ENCODE assay signal across 11 mouse cellular contexts in the genomic region with DNA sequence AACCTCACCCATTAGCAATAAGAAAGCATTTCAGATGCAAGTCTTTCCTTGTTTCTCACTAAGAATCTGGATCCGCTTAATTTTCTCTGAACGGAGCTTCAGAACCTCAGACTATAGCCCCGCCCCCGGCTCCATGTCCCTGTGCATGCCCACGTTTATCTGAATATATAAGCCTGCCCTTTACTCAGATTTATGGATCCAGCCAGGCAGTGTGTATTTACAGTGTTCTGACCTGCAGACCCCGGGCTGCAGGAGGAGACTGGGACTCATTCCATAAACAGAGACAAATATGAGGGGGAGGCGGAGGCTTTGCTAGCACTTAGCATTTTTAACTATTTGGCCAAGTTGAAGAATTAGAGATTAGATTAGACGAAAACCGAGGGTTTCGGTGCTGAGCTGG.
DNase-seq lines count a peak whose midpoint lies in the region; ATAC-seq and TF ChIP-seq lines count a peak whose summit lies in the region.
"Had no signal": no experiment of that assay in that cellular context is flagged by ENCODE, and none has a peak within 500 bp of the region (broad histone marks: within the 10 kb centered on the region; RNA-seq: fewer than 3 reads in every experiment).

No protein-coding gene starts in this region.

- WGBS in heart, postnatal 0 days: 37% methylated on average over 10 of the region's 10 CpGs
- WGBS in intestine, embryonic 15.5 days: 11% methylated on average over 10 of the region's 10 CpGs
- 30% methylated on average over 10 of the region's 10 CpGs for WGBS in neural tube, embryonic 11.5 days

- H3K4me3 ChIP-seq in heart, postnatal 0 days (ENCODE audit: low read depth, low read length): no peak overlapping the region
- H3K4me3 ChIP-seq in intestine, embryonic 15.5 days (replicated peaks): no peak overlapping the region
- no peak overlapping the region for H3K4me3 ChIP-seq in neural tube, embryonic 11.5 days (ENCODE audit: low read depth, low read length)
- H3K4me3 ChIP-seq: midbrain, embryonic 10.5 days had no signal

- no peak overlapping the region for H3K27ac ChIP-seq in heart, postnatal 0 days (ENCODE audit: low read depth)
- H3K27ac ChIP-seq in intestine, embryonic 15.5 days: peak overlapping the region; percentile 77
- peak overlapping the region; percentile 89; the same call in 1 of the 2 replicates for H3K27ac ChIP-seq in neural tube, embryonic 11.5 days (ENCODE audit: low read depth, low read length)
- H3K27ac ChIP-seq: midbrain, embryonic 10.5 days had no signal

- H3K4me1 ChIP-seq in heart, postnatal 0 days (ENCODE audit: control insufficient read depth, insufficient read depth): no peaks in the 10 kb centered on the region
- H3K4me1 ChIP-seq in intestine, embryonic 15.5 days (replicated peaks): peaks cover 27% of the 10 kb centered on the region
- peaks cover 44% of the 10 kb centered on the region for H3K4me1 ChIP-seq in neural tube, embryonic 11.5 days (ENCODE audit: control insufficient read depth, insufficient read depth, low read length)

- peak overlapping the region; percentile 15; the same call in 1 of the 2 replicates for H3K4me2 ChIP-seq in heart, postnatal 0 days (ENCODE audit: low read depth, low read length)
- H3K4me2 ChIP-seq in intestine, embryonic 15.5 days (replicated peaks): peak overlapping the region; percentile 35
- no peak overlapping the region for H3K4me2 ChIP-seq in neural tube, embryonic 11.5 days (ENCODE audit: low read depth)

- H3K27me3 ChIP-seq in heart, postnatal 0 days (ENCODE audit: control insufficient read depth, insufficient read depth, low read length): no peaks in the 10 kb centered on the region
- H3K27me3 ChIP-seq in intestine, embryonic 15.5 days (replicated peaks): no peaks in the 10 kb centered on the region
- no peaks in the 10 kb centered on the region for H3K27me3 ChIP-seq in neural tube, embryonic 11.5 days (ENCODE audit: control insufficient read depth, insufficient read depth, low read length)

- TF ChIP-seq CTCF in heart, postnatal 0 days (IDR thresholded peaks at IDR 0.05; ENCODE audit: low read depth): no peak

- no peak for ATAC-seq in heart, postnatal 0 days (ENCODE audit: insufficient read depth, low read depth)
- peak; percentile 78 for ATAC-seq in intestine, embryonic 15.5 days
- peak; percentile 38 for ATAC-seq in neural tube, embryonic 11.5 days (ENCODE audit: insufficient read depth, low FRiP score, low TSS enrichment)
- ATAC-seq: forebrain, embryonic 14.5 days had no signal

- no peaks in the 10 kb centered on the region for H3K9me3 ChIP-seq in heart, postnatal 0 days (replicated peaks; ENCODE audit: control insufficient read depth, low read length)
- no peaks in the 10 kb centered on the region for H3K9me3 ChIP-seq in intestine, embryonic 15.5 days
- H3K9me3 ChIP-seq in neural tube, embryonic 11.5 days (ENCODE audit: control insufficient read depth, low read length): no peaks in the 10 kb centered on the region
- H3K9me3 ChIP-seq: midbrain, embryonic 10.5 days had no signal

- no peak for DNase-seq in heart, postnatal 0 days (ENCODE audit: low spot score)
- no peak for DNase-seq in heart, postnatal 25 days (ENCODE audit: low spot score)
- peak; percentile 76 for DNase-seq in embryo, embryonic 11 days
- DNase-seq in neural tube, embryonic 11.5 days (ENCODE audit: low spot score): peak; percentile 51
- no peak for DNase-seq in left cerebral cortex, adult 8-10 months (ENCODE audit: low spot score in 2 of 2)
- DNase-seq in left cerebral cortex, postnatal 4 days: no peak
- DNase-seq: heart, postnatal 4 days; thymus, postnatal 36 days had no signal

- H3K36me3 ChIP-seq in heart, postnatal 0 days (replicated peaks; ENCODE audit: control insufficient read depth, insufficient read depth, low read length): no peaks in the 10 kb centered on the region
- no peaks in the 10 kb centered on the region for H3K36me3 ChIP-seq in intestine, embryonic 15.5 days
- no peaks in the 10 kb centered on the region for H3K36me3 ChIP-seq in neural tube, embryonic 11.5 days (ENCODE audit: control insufficient read depth, insufficient read depth, low read length)
- H3K36me3 ChIP-seq: midbrain, embryonic 10.5 days had no signal

- no peak for TF ChIP-seq EP300 in heart, postnatal 0 days (IDR thresholded peaks at IDR 0.05; ENCODE audit: low read depth)

- intact Hi-C loops in heart, postnatal 25 days (cut with DNase I): no loop called here
- intact Hi-C loops in left cerebral cortex, postnatal 4 days (cut with DNase I): no loop called here

- no peak overlapping the region for H3K9ac ChIP-seq in heart, postnatal 0 days (replicated peaks; ENCODE audit: low read depth, low read length)
- no peak overlapping the region for H3K9ac ChIP-seq in intestine, embryonic 15.5 days
- no peak overlapping the region for H3K9ac ChIP-seq in neural tube, embryonic 11.5 days (ENCODE audit: low read length)

Comparison
In these comparisons a context has a peak if more than half of its experiments do, and no peak if none do; other contexts are left out.
1. DNase-seq: peak in embryo, embryonic 11 days (single experiment) and neural tube, embryonic 11.5 days (single experiment); none in heart, postnatal 0 days (single experiment), heart, postnatal 25 days (single experiment), left cerebral cortex, adult 8-10 months (0 of 2) and left cerebral cortex, postnatal 4 days (single experiment).